Mouse (Mus musculus) embryonic facial prominence, embryonic 14.5 days (tissue): ENCODE measurements at regions not wholly inside any gene's neighbourhood (a gene's known extent, or its start where the extent isn't known, plus 50 kb on each side); places are given as distances from the start of the nearest gene placed in this dataset.

Source experiments
- ATAC-seq: fragments of 200-750 bp; cut with Nextera tagmentation; 2 replicates; pipeline ENCODE4 v1.8.0; 2017; ENCODE audit warnings: low read depth, moderate number of reproducible peaks, moderate TSS enrichment
- DNase-seq: peaks from one replicate; pipeline ENCODE4 v3.0.0-alpha.2; 2015; ENCODE audit warnings: low spot score
- H3K27ac ChIP-seq: fragments of 300-500 bp; sonication (generic); replicated peaks from 2 replicates; pipeline ENCODE4 v1.5.1; 2014; ENCODE audit warnings: low read depth, mild to moderate bottlenecking, low read length, moderate library complexity
- H3K27me3 ChIP-seq: fragments of 300-500 bp; sonication (generic); replicated peaks from 2 replicates; pipeline ENCODE4 v1.6.1; 2014; ENCODE audit warnings: low read length; ENCODE audit not compliant: control insufficient read depth, insufficient read depth
- H3K36me3 ChIP-seq: fragments of 300-500 bp; sonication (generic); 2 replicates; pipeline ENCODE4 v1.6.1; 2014; ENCODE audit warnings: low read length, mixed read lengths; ENCODE audit not compliant: control insufficient read depth, insufficient read depth
- H3K4me1 ChIP-seq: fragments of 300-500 bp; sonication (generic); 2 replicates; pipeline ENCODE4 v1.6.1; 2014; ENCODE audit warnings: antibody characterized with exemption, low read length; ENCODE audit not compliant: control insufficient read depth, insufficient read depth
- H3K4me2 ChIP-seq: fragments of 300-500 bp; sonication (generic); 2 replicates; pipeline ENCODE4 v1.6.1; 2014; ENCODE audit warnings: low read depth, mild to moderate bottlenecking, low read length, moderate library complexity, mixed read lengths
- H3K4me3 ChIP-seq: fragments of 300-500 bp; sonication (generic); 2 replicates; pipeline ENCODE4 v1.5.1; 2014; ENCODE audit warnings: low read depth, mild to moderate bottlenecking, low read length
- H3K9ac ChIP-seq: fragments of 300-500 bp; sonication (generic); 2 replicates; pipeline ENCODE4 v1.6.1; 2014; ENCODE audit warnings: low read depth, mild to moderate bottlenecking, low read length, moderate library complexity, mixed read lengths
- H3K9me3 ChIP-seq: fragments of 300-500 bp; sonication (generic); 2 replicates; pipeline ENCODE4 v1.6.1; 2016; ENCODE audit warnings: low read length; ENCODE audit not compliant: control insufficient read depth
- WGBS: fragments of 180-500 bp; shearing (Covaris S2); extraction: QIAGEN DNeasy Blood & Tissue Kit; methylation state at CpG from one replicate; pipeline ENCODE4 v1.1.7; 2014; 5-methylcytosine and 5-hydroxymethylcytosine counted together

DNA sequence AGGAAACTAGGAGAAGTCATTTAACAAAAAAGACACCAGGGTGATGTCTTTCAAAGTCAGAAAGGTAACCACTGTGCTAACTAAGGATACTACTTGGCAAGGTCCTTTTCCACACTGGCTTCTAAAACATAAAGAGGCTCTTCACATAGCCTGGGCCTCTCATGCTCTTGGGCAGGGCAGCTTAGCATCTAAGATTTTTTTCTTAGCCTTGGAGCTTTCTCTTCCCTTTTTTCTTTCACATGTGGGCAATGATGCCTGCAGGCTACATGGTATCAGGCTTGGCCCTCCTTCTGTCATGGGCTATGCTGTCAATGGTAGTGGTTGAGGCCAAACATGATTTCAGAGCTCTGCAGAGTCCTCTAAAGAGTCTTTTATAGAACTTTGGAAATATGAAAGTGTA, 60.6 kb downstream of the Serpinb6d start:
- no peak overlapping the region for H3K27ac ChIP-seq
- H3K4me2 ChIP-seq = no peak overlapping the region
- DNase-seq (no peak), ATAC-seq (no peak)
- H3K9me3 ChIP-seq = no peaks in the 10 kb centered on the region
- H3K9ac ChIP-seq = no peak overlapping the region
- no peaks in the 10 kb centered on the region for H3K4me1 ChIP-seq
- H3K36me3 ChIP-seq = no peaks in the 10 kb centered on the region
- H3K27me3 ChIP-seq = no peaks in the 10 kb centered on the region
- no peak overlapping the region for H3K4me3 ChIP-seq

DNA sequence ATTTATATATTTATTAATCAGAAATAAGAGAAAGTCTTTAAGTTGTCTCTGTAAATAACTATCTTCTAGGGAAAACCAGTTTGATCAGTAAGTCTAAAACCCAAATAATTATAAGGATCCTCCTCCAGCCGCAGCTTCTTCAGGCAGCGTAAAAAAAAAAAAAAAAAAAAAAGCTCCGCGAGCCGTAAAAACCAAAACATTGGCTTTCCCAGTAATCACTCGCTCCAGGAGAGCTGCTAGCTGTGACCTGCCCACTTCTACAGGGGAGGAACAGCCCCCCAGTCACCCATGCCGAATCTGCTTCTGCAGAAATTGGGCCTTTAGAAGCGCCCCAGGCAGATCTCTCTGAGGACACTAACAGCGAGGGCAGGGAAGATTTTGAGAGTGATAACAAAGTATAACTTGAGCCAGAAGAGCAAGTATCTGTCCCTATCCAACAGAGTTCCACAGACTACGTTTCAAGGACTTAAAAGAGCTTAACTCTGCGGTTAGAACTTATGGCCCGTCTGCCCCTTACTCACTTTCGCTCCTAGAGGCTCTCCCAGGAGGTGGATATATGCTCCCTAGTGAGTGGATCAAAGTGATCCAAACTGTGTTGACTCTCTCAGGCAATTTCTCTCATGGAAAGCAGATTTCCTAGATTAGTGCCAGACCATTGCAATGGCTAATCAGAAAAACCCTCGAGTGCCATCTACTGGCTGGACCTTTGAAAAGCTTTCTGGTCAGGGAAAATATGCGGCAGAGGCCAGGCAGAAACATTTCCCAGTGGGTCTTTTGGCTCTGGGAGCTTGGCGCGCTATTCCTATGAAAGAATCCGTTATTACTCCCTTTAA, 80.7 kb downstream of the Serpinb6e start:
- H3K9me3 ChIP-seq = no peaks in the 10 kb centered on the region
- peak; percentile 63 for DNase-seq
- H3K4me1 ChIP-seq = no peaks in the 10 kb centered on the region
- no peak overlapping the region for H3K27ac ChIP-seq
- ATAC-seq = peak; percentile 57; the same call in 1 of the 2 replicates
- no peaks in the 10 kb centered on the region for H3K27me3 ChIP-seq
- no peaks in the 10 kb centered on the region for H3K36me3 ChIP-seq
- peak overlapping the region; percentile 29; the same call in 1 of the 2 replicates for H3K4me2 ChIP-seq
- WGBS = 46% methylated on average over 18 of the region's 18 CpGs
- H3K4me3 ChIP-seq = peak overlapping the region; percentile 10; the same call in 1 of the 2 replicates
- no peak overlapping the region for H3K9ac ChIP-seq

- H3K9me3 ChIP-seq = no peaks in the 10 kb centered on the region
- no peak for DNase-seq
- ATAC-seq = no peak
- no peak overlapping the region for H3K27ac ChIP-seq
- no peak overlapping the region for H3K9ac ChIP-seq
- H3K27me3 ChIP-seq = no peaks in the 10 kb centered on the region
- no peak overlapping the region for H3K4me2 ChIP-seq
- WGBS = 82% methylated on average over 14 of the region's 14 CpGs
- H3K4me3 ChIP-seq = no peak overlapping the region
- no peaks in the 10 kb centered on the region for H3K36me3 ChIP-seq
- no peaks in the 10 kb centered on the region for H3K4me1 ChIP-seq
Measured at GRCm38 (mm10) chr13:33763295-33763916, 79.8 kb downstream of the Serpinb6e start.
